Mouse (Mus musculus): ENCODE results near the gene Rcor3. TPM values are rescaled to one million over a fixed set of nuclear protein-coding genes. Genes with fewer than 3 reads are reported as not detected.

Gene Rcor3
- polyA plus RNA-seq, 1 experiment = 29.9 TPM

DNA sequence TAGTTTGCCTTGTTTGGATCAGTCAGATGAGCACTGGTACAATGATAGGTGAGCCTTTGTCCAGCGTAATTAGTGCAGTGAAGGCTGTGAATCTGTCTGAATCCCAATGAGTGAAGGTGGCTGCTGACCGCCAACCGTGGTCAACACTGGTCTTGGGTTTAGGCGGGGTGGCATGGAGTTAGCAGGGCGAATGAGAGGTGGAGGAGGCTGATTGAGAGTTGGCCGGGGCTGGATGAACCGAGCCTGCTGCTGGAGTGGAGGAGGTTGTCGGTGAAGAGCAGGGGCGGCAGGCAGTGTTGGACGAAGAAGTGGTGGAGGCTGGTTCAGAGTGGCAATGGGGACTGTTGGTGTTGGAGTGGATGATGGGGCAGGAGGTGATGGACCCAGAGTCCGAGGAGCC is 37.1 kb downstream of the Rcor3 start:
- DNase-seq = no peak
- Histone ChIP-seq H3K27ac (ENCODE audit: control insufficient read depth, insufficient read depth, low read length) (no peak overlapping the region), H3K36me3 (ENCODE audit: control insufficient read depth, insufficient read depth, low read length) (0 out of 2 replicates have a peak, but pooled peaks cover 6% of the 10 kb centered on the region), H3K4me1 (replicated peaks; ENCODE audit: control insufficient read depth, insufficient read depth, low read length) (no peaks in the 10 kb centered on the region), H3K27me3 (ENCODE audit: control insufficient read depth, insufficient read depth, low read length) (no peaks in the 10 kb centered on the region), H3K4me3 (ENCODE audit: control insufficient read depth, insufficient read depth, low read length) (no peak overlapping the region)
- TF ChIP-seq CTCF (IDR thresholded peaks at IDR 0.05; ENCODE audit: borderline replicate concordance, control insufficient read depth, extremely low read depth, insufficient read depth, low read length, poor library complexity) (no peak), POLR2A (IDR thresholded peaks at IDR 0.05; ENCODE audit: control insufficient read depth, extremely low read depth, insufficient read depth, low read length, poor library complexity) (no peak)
- WGBS = 98% methylated on average over 11 of the region's 11 CpGs

DNA sequence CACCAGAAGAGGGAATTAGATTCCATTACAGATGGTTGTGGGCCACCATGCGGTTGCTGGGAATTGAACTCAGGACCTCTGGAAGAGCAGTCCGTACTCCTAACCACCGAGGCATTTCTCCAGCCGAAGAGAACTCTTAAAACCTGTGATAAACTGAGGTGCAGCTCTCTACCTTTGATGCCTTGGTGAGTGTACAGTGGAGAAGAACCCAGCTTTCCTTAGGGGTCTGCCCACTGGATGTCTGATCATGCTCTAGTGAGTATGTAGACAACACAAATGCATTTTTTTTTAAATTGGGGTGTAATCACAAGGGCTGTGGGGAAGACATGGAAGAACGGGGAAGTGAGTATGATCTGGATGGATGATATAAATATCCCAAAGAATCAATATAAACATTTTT is 42.2 kb downstream of the Rcor3 start:
- 92% methylated on average over 5 of the region's 5 CpGs for WGBS
- Histone ChIP-seq H3K36me3 (ENCODE audit: control insufficient read depth, insufficient read depth, low read length) (0 out of 2 replicates have a peak, but pooled peaks cover 3% of the 10 kb centered on the region), H3K27ac (ENCODE audit: control insufficient read depth, insufficient read depth, low read length) (no peak overlapping the region), H3K4me1 (replicated peaks; ENCODE audit: control insufficient read depth, insufficient read depth, low read length) (peaks cover 7% of the 10 kb centered on the region), H3K4me3 (ENCODE audit: control insufficient read depth, insufficient read depth, low read length) (no peak overlapping the region), H3K27me3 (ENCODE audit: control insufficient read depth, insufficient read depth, low read length) (no peaks in the 10 kb centered on the region)
- TF ChIP-seq CTCF (IDR thresholded peaks at IDR 0.05; ENCODE audit: borderline replicate concordance, control insufficient read depth, extremely low read depth, insufficient read depth, low read length, poor library complexity) = no peak
- TF ChIP-seq POLR2A (IDR thresholded peaks at IDR 0.05; ENCODE audit: control insufficient read depth, extremely low read depth, insufficient read depth, low read length, poor library complexity) = no peak
- DNase-seq = no peak

DNA sequence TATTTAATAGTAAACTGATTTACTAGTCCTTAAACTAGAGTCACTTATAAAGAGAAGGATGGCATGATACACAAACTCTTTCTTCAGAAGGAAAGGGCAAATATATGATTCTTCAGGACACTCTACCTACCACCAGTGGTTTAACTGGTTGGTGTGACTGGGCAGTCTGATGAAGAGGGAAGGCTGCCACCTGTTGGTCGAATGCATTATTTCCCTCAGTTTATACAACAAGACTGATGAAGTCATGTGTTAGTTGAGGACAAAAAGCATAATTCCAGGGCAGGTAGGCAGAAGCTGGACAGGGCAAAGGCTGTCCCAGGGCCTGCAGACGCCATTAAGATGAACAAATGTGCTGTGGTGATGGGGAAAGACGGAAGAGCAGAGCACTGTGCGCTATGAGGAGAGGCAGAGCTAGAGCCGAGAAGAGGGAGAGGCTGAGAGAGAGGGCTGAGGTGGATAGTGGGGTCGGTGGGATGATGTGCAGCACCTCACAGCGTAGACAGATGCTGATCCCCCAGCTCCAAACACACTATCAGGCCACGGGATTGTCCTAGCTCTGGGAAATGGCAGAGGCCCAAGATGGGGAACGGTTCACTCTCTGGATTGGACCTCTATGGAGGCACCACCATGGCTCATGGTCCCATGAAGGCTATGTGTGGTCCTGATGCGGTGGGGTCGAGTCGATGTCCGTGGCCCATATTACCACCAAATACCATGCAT is 43.3 kb downstream of the Rcor3 start:
- H3K4me1 ChIP-seq (replicated peaks; ENCODE audit: control insufficient read depth, insufficient read depth, low read length) = peaks cover 7% of the 10 kb centered on the region
- WGBS = 63% methylated on average over 13 of the region's 13 CpGs
- H3K27me3 ChIP-seq (ENCODE audit: control insufficient read depth, insufficient read depth, low read length) = no peaks in the 10 kb centered on the region
- peak; percentile 73 for DNase-seq
- no peak overlapping the region for H3K27ac ChIP-seq (ENCODE audit: control insufficient read depth, insufficient read depth, low read length)
- no peaks in the 10 kb centered on the region for H3K36me3 ChIP-seq (ENCODE audit: control insufficient read depth, insufficient read depth, low read length)
- H3K4me3 ChIP-seq (ENCODE audit: control insufficient read depth, insufficient read depth, low read length) = no peak overlapping the region
- TF ChIP-seq POLR2A (IDR thresholded peaks at IDR 0.05; ENCODE audit: control insufficient read depth, extremely low read depth, insufficient read depth, low read length, poor library complexity) (no peak), CTCF (IDR thresholded peaks at IDR 0.05; ENCODE audit: borderline replicate concordance, control insufficient read depth, extremely low read depth, insufficient read depth, low read length, poor library complexity) (0 out of 2 replicates have a peak, but pooled peaks have one; percentile 44)

DNA sequence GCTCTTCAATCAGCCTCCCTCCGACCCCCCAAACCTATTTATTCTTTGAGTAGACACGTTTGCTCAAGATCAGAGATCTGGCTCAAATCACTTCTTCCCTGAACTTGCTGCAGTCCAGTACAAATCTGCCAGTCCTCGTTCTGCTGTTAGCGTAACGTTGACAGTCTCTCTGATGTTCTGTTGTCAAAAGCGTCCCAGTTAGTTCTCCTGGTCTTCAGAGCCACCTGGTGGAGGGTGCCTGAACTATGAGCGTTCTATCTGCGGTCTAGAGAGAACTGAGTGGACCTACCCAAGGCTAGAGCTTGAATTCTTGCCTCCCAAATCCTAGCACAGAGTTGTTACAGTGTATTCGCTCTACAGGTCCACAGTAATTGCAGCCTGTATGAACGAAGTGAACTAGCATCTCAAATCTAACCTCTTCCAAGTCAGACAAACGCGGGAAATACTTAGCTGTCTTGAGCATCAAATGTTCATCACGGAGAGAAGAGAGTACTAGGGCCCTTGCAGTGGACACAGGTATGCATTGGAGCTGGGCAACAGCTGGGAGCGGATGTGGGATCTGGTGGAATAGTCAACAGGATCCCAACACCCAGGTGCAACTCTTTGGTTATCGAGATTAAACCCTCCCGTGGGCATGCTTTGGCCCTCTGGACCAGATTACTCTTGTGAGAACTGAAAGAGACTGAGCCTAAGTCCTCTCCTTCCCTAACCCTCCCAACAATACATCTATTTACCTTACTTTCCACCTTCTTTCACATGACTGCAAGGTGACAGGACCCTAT is 44.8 kb downstream of the Rcor3 start:
- DNase-seq = peak; percentile 87
- 34% methylated on average over 16 of the region's 16 CpGs for WGBS
- peaks cover 7% of the 10 kb centered on the region for H3K4me1 ChIP-seq (replicated peaks; ENCODE audit: control insufficient read depth, insufficient read depth, low read length)
- no peak for TF ChIP-seq CTCF (IDR thresholded peaks at IDR 0.05; ENCODE audit: borderline replicate concordance, control insufficient read depth, extremely low read depth, insufficient read depth, low read length, poor library complexity)
- TF ChIP-seq POLR2A (IDR thresholded peaks at IDR 0.05; ENCODE audit: control insufficient read depth, extremely low read depth, insufficient read depth, low read length, poor library complexity) = no peak
- no peaks in the 10 kb centered on the region for H3K27me3 ChIP-seq (ENCODE audit: control insufficient read depth, insufficient read depth, low read length)
- no peak overlapping the region for H3K27ac ChIP-seq (ENCODE audit: control insufficient read depth, insufficient read depth, low read length)
- H3K4me3 ChIP-seq (ENCODE audit: control insufficient read depth, insufficient read depth, low read length) = peak overlapping the region; percentile 63
- H3K36me3 ChIP-seq (ENCODE audit: control insufficient read depth, insufficient read depth, low read length) = no peaks in the 10 kb centered on the region

DNA sequence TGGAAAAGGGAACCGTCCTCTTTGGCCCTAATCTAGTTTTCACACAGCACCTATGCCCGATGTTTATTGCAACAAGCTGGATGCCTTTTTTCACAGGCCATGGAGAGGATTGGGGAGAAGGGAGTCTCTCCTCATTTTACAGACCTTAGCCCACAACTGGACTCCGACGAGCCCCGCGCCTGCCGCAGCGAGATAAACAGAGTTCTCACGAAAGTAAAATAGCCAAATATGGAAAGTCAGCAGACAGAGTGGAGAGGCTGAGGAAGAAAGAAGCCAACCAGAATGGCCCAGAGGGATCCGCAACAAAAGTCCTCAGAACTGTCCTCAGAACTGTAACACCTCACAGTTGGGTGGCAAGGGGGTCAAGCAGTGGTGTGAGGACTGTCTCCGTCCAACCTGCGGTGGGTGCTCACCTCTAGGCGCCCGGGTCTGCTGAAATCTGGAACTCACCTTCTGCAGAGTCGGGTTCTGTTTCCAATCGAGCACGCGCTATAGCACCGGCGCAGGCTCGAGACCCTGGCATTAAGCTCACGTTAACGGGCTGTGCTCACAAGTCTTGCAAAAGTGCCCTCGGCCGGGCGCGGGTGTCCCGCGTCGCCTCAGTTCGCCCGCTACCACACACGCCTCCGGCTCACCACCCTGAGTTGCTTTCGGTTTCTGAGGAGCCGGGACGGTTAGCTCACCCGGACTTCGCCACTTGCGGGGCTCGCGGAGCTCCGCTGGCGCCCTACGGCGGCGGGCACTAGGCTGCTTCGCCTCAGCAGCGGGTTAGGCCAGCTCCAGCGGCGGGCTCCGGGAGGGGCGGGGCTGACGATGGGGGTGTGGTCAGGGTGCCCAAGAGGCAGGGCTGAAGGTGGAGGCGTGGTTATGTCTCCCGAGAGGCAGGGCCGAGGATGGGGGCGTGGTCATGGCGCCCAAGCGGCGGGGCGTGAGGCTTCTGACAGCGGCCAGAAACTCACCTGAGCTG is 45.8 kb downstream of the Rcor3 start, which contains the start of gene Traf5:
Traf5 (minus strand) TSS at position 754 of the 967 bp plus-strand sequence.
- Histone ChIP-seq H3K4me3 (ENCODE audit: control insufficient read depth, insufficient read depth, low read length) (peak within 1 kb of the TSS; percentile 63), H3K27me3 (ENCODE audit: control insufficient read depth, insufficient read depth, low read length) (no peaks in the 10 kb centered on the region), H3K27ac (ENCODE audit: control insufficient read depth, insufficient read depth, low read length) (peak within 1 kb of the TSS; percentile 0; the same call in 1 of the 2 replicates), H3K36me3 (ENCODE audit: control insufficient read depth, insufficient read depth, low read length) (no peaks in the 10 kb centered on the region), H3K4me1 (replicated peaks; ENCODE audit: control insufficient read depth, insufficient read depth, low read length) (peaks cover 7% of the 10 kb centered on the region)
- 2% methylated on average over 63 of the region's 63 CpGs for WGBS
- peak; percentile 99 for DNase-seq
- TF ChIP-seq POLR2A (IDR thresholded peaks at IDR 0.05; ENCODE audit: control insufficient read depth, extremely low read depth, insufficient read depth, low read length, poor library complexity) = peak; percentile 83
- peak; percentile 48; the same call in 1 of the 2 replicates for TF ChIP-seq CTCF (IDR thresholded peaks at IDR 0.05; ENCODE audit: borderline replicate concordance, control insufficient read depth, extremely low read depth, insufficient read depth, low read length, poor library complexity)
